Mouse (Mus musculus) heart, adult 2 months (tissue): ENCODE measurements around the gene Lce3e.

ENCODE experiments used
- CTCF ChIP-seq: fragments of 200-600 bp; IDR thresholded peaks from 2 replicates; pipeline ENCODE4 v1.8.1; 2022; ENCODE audit warnings: antibody characterized with exemption, mild to moderate bottlenecking, moderate library complexity
- POLR2A ChIP-seq: fragments of 200-500 bp; IDR thresholded peaks from 2 replicates; pipeline ENCODE4 v1.6.1; 2011; ENCODE audit warnings: mild to moderate bottlenecking, low read depth, low read length, control low read depth; ENCODE audit not compliant: insufficient read depth

- TF ChIP-seq CTCF (no peak), POLR2A (no peak)
Observed at GRCm38 (mm10) chr3:93002843-93003242, 36.0 kb downstream of the Lce3e start.
